Mouse (Mus musculus) limb, embryonic 14.5 days (tissue): ENCODE results near the gene Itgb7. TPM values are rescaled to one million over a fixed set of nuclear protein-coding genes. Genes with fewer than 3 reads are reported as not detected.

Experiments
- ATAC-seq: fragments of 200-750 bp; cut with Nextera tagmentation; 2 replicates; pipeline ENCODE4 v1.8.0; 2017; ENCODE audit warnings: low read depth, moderate number of reproducible peaks, moderate TSS enrichment; ENCODE audit not compliant: low FRiP score
- DNase-seq: peaks from one replicate; pipeline ENCODE4 v3.0.0-alpha.2; 2015; ENCODE audit warnings: low spot score
- H3K27ac ChIP-seq: fragments of 300-500 bp; sonication (generic); replicated peaks from 2 replicates; pipeline ENCODE4 v1.5.1; 2014; ENCODE audit warnings: low read depth, mild to moderate bottlenecking, low read length, moderate library complexity, mixed read lengths
- H3K27me3 ChIP-seq: fragments of 300-500 bp; sonication (generic); 2 replicates; pipeline ENCODE4 v1.6.1; 2014; ENCODE audit warnings: low read length, mixed read lengths; ENCODE audit not compliant: control insufficient read depth, insufficient read depth
- H3K36me3 ChIP-seq: fragments of 300-500 bp; sonication (generic); 2 replicates; pipeline ENCODE4 v1.6.1; 2014; ENCODE audit warnings: mild to moderate bottlenecking, low read length, moderate library complexity, mixed read lengths; ENCODE audit not compliant: control insufficient read depth, insufficient read depth
- H3K4me1 ChIP-seq: fragments of 300-500 bp; sonication (generic); 2 replicates; pipeline ENCODE4 v1.6.1; 2014; ENCODE audit warnings: antibody characterized with exemption, low read length, mixed read lengths; ENCODE audit not compliant: control insufficient read depth, insufficient read depth
- H3K4me2 ChIP-seq: fragments of 300-500 bp; sonication (generic); replicated peaks from 2 replicates; pipeline ENCODE4 v1.6.1; 2014; ENCODE audit warnings: low read depth, mild to moderate bottlenecking, low read length, moderate library complexity; ENCODE audit not compliant: severe bottlenecking
- H3K4me3 ChIP-seq: fragments of 300-500 bp; sonication (generic); replicated peaks from 2 replicates; pipeline ENCODE4 v1.5.1; 2014; ENCODE audit warnings: low read length
- H3K9ac ChIP-seq: fragments of 300-500 bp; sonication (generic); 2 replicates; pipeline ENCODE4 v1.6.1; 2014; ENCODE audit warnings: mild to moderate bottlenecking, low read depth, low read length, moderate library complexity; ENCODE audit not compliant: severe bottlenecking
- H3K9me3 ChIP-seq: fragments of 300-500 bp; sonication (generic); 2 replicates; pipeline ENCODE4 v1.6.1; 2016; ENCODE audit warnings: low read length; ENCODE audit not compliant: control insufficient read depth
- POLR2A ChIP-seq: fragments of 200-500 bp; IDR thresholded peaks from 2 replicates; pipeline ENCODE4 v1.8.0; 2012; ENCODE audit warnings: inconsistent platforms, mild to moderate bottlenecking, moderate library complexity, borderline replicate concordance; ENCODE audit not compliant: insufficient read depth, insufficient read length; ENCODE audit errors: extremely low read depth
- WGBS: fragments of 180-500 bp; shearing (Covaris S2); extraction: QIAGEN DNeasy Blood & Tissue Kit; methylation state at CpG from one replicate; pipeline ENCODE4 v1.1.7; 2014; 5-methylcytosine and 5-hydroxymethylcytosine counted together
- polyA plus RNA-seq, 2 experiments: library from polyadenylated mRNA; depleted of rRNA in 1 of 2; stranded (reverse) in 1 of 2; unstranded in 1 of 2; fragments of >200 nt; fragmentation: Nextera tagmentation in 1 of 2; extraction: Ambion mirVana in 1 of 2; gene quantifications; 2 replicates each; pipeline versions ENCODE4 v1.2.1 to v1.2.3; 2012 to 2014

Itgb7 gene
- polyA plus RNA-seq, 2 experiments = 2.7 to 4.2 TPM

GRCm38 (mm10) chr15:102173581-102173980, 58.2 kb downstream of the Itgb7 start:
- Histone ChIP-seq H3K4me2 (no peak overlapping the region), H3K27ac (no peak overlapping the region), H3K9me3 (no peaks in the 10 kb centered on the region), H3K27me3 (no peaks in the 10 kb centered on the region), H3K9ac (no peak overlapping the region), H3K4me1 (peaks cover 2% of the 10 kb centered on the region), H3K4me3 (no peak overlapping the region), H3K36me3 (peaks cover 30% of the 10 kb centered on the region)
- TF ChIP-seq POLR2A = no peak
- whole genome bisulfite sequencing = 84% methylated on average over 3 of the region's 3 CpGs
- ATAC-seq (no peak), DNase-seq (no peak)

- DNase-seq = no peak
- ATAC-seq = no peak
- 61% methylated on average over 2 of the region's 2 CpGs for WGBS
- no peaks in the 10 kb centered on the region for H3K36me3 ChIP-seq
- H3K4me1 ChIP-seq = peaks cover 30% of the 10 kb centered on the region
- TF ChIP-seq POLR2A = no peak
- H3K27me3 ChIP-seq = no peaks in the 10 kb centered on the region
- no peak overlapping the region for H3K27ac ChIP-seq
- no peak overlapping the region for H3K4me3 ChIP-seq
- H3K9me3 ChIP-seq = no peaks in the 10 kb centered on the region
- no peak overlapping the region for H3K9ac ChIP-seq
- H3K4me2 ChIP-seq = no peak overlapping the region
These were observed 62.7 kb downstream of the Itgb7 start for GRCm38 (mm10) chr15:102169064-102169463.

- DNase-seq (peak; percentile 86), ATAC-seq (peak; percentile 81)
- Histone ChIP-seq H3K4me3 (no peak overlapping the region), H3K4me1 (peaks cover 30% of the 10 kb centered on the region), H3K27me3 (no peaks in the 10 kb centered on the region), H3K4me2 (peak overlapping the region; percentile 9; the same call in 1 of the 2 replicates), H3K9me3 (no peaks in the 10 kb centered on the region), H3K9ac (no peak overlapping the region), H3K36me3 (no peaks in the 10 kb centered on the region), H3K27ac (peak overlapping the region; percentile 77)
- TF ChIP-seq POLR2A = no peak
- WGBS = 23% methylated on average over 6 of the region's 6 CpGs
These were observed 64.1 kb downstream of the Itgb7 start for GRCm38 (mm10) chr15:102167620-102168021.

Other genes with a start within 250 kb of the Itgb7 start
- gene Krt8, start 227.5 kb downstream of the Itgb7 start, polyA plus RNA-seq (2012; rRNA removed) = 3.7 and 7.9 TPM in 2 replicates
- gene Krt8, start 227.5 kb downstream of the Itgb7 start, polyA plus RNA-seq (2014; fragmentation: Nextera tagmentation; extraction: Ambion mirVana) = 13.2 and 19.8 TPM in 2 replicates
- 5.9 and 7.6 TPM in 2 replicates for gene Krt18, start 203.8 kb downstream of the Itgb7 start, polyA plus RNA-seq (2012; rRNA removed)
- 16.4 and 22.3 TPM in 2 replicates for gene Krt18, start 203.8 kb downstream of the Itgb7 start, polyA plus RNA-seq (2014; fragmentation: Nextera tagmentation; extraction: Ambion mirVana)
- gene Eif4b, start 158.2 kb downstream of the Itgb7 start, polyA plus RNA-seq (2012; rRNA removed) = 165 and 199 TPM in 2 replicates
- 133 and 134 TPM in 2 replicates for gene Eif4b, start 158.2 kb downstream of the Itgb7 start, polyA plus RNA-seq (2014; fragmentation: Nextera tagmentation; extraction: Ambion mirVana)
- 114 and 134 TPM in 2 replicates for gene Tns2, start 131.5 kb downstream of the Itgb7 start, polyA plus RNA-seq (2012; rRNA removed)
- 62.5 and 66.3 TPM in 2 replicates for gene Tns2, start 131.5 kb downstream of the Itgb7 start, polyA plus RNA-seq (2014; fragmentation: Nextera tagmentation; extraction: Ambion mirVana)
- gene Spryd3, start 95.7 kb downstream of the Itgb7 start, polyA plus RNA-seq (2012; rRNA removed) = 37.4 and 39.8 TPM in 2 replicates
- 18.7 and 18.9 TPM in 2 replicates for gene Spryd3, start 95.7 kb downstream of the Itgb7 start, polyA plus RNA-seq (2014; fragmentation: Nextera tagmentation; extraction: Ambion mirVana)
- gene Igfbp6, start 87.6 kb downstream of the Itgb7 start, polyA plus RNA-seq (2012; rRNA removed) = 6.2 and 8.1 TPM in 2 replicates
- gene Igfbp6, start 87.6 kb downstream of the Itgb7 start, polyA plus RNA-seq (2014; fragmentation: Nextera tagmentation; extraction: Ambion mirVana) = 11.7 and 11.9 TPM in 2 replicates
- 0.87 and 1.1 TPM in 2 replicates for gene Soat2, start 81.4 kb downstream of the Itgb7 start, polyA plus RNA-seq (2012; rRNA removed)
- gene Soat2, start 81.4 kb downstream of the Itgb7 start, polyA plus RNA-seq (2014; fragmentation: Nextera tagmentation; extraction: Ambion mirVana) = 0.48 and 0.76 TPM in 2 replicates
- 89.4 and 96.0 TPM in 2 replicates for gene Zfp740, start 28.7 kb downstream of the Itgb7 start, polyA plus RNA-seq (2012; rRNA removed)
- 53.8 and 64.0 TPM in 2 replicates for gene Zfp740, start 28.7 kb downstream of the Itgb7 start, polyA plus RNA-seq (2014; fragmentation: Nextera tagmentation; extraction: Ambion mirVana)
- gene Csad, start 27.2 kb downstream of the Itgb7 start, polyA plus RNA-seq (2012; rRNA removed) = 112 and 130 TPM in 2 replicates
- gene Csad, start 27.2 kb downstream of the Itgb7 start, polyA plus RNA-seq (2014; fragmentation: Nextera tagmentation; extraction: Ambion mirVana) = 66.1 and 75.3 TPM in 2 replicates
- gene Rarg, start 25.6 kb upstream of the Itgb7 start, polyA plus RNA-seq (2012; rRNA removed) = 135 and 175 TPM in 2 replicates
- 115 and 140 TPM in 2 replicates for gene Rarg, start 25.6 kb upstream of the Itgb7 start, polyA plus RNA-seq (2014; fragmentation: Nextera tagmentation; extraction: Ambion mirVana)
- gene Gm9918, start 38.6 kb upstream of the Itgb7 start, polyA plus RNA-seq (2012; rRNA removed) = 3.1 and 3.8 TPM in 2 replicates
- 0.93 and 1.0 TPM in 2 replicates for gene Gm9918, start 38.6 kb upstream of the Itgb7 start, polyA plus RNA-seq (2014; fragmentation: Nextera tagmentation; extraction: Ambion mirVana)
- 55.6 and 76.8 TPM in 2 replicates for gene Mfsd5, start 47.5 kb upstream of the Itgb7 start, polyA plus RNA-seq (2012; rRNA removed)
- gene Mfsd5, start 47.5 kb upstream of the Itgb7 start, polyA plus RNA-seq (2014; fragmentation: Nextera tagmentation; extraction: Ambion mirVana) = 77.7 and 82.1 TPM in 2 replicates
- 37.2 and 40.0 TPM in 2 replicates for gene Espl1, start 64.3 kb upstream of the Itgb7 start, polyA plus RNA-seq (2012; rRNA removed)
- gene Espl1, start 64.3 kb upstream of the Itgb7 start, polyA plus RNA-seq (2014; fragmentation: Nextera tagmentation; extraction: Ambion mirVana) = 27.2 and 27.3 TPM in 2 replicates
- gene Pfdn5, start 94.2 kb upstream of the Itgb7 start, polyA plus RNA-seq (2012; rRNA removed) = 177 and 331 TPM in 2 replicates
- 527 and 545 TPM in 2 replicates for gene Pfdn5, start 94.2 kb upstream of the Itgb7 start, polyA plus RNA-seq (2014; fragmentation: Nextera tagmentation; extraction: Ambion mirVana)
- 108 and 117 TPM in 2 replicates for gene Myg1, start 99.8 kb upstream of the Itgb7 start, polyA plus RNA-seq (2012; rRNA removed)
- gene Myg1, start 99.8 kb upstream of the Itgb7 start, polyA plus RNA-seq (2014; fragmentation: Nextera tagmentation; extraction: Ambion mirVana) = 91.1 and 92.1 TPM in 2 replicates
- gene Aaas, start 118.8 kb upstream of the Itgb7 start, polyA plus RNA-seq (2012; rRNA removed) = 65.5 and 86.5 TPM in 2 replicates
- gene Aaas, start 118.8 kb upstream of the Itgb7 start, polyA plus RNA-seq (2014; fragmentation: Nextera tagmentation; extraction: Ambion mirVana) = 54.4 and 59.6 TPM in 2 replicates
- 22.5 and 32.5 TPM in 2 replicates for gene Sp7, start 135.2 kb upstream of the Itgb7 start, polyA plus RNA-seq (2012; rRNA removed)
- gene Sp7, start 135.2 kb upstream of the Itgb7 start, polyA plus RNA-seq (2014; fragmentation: Nextera tagmentation; extraction: Ambion mirVana) = 7.9 and 11.7 TPM in 2 replicates
- gene Sp1, start 174.2 kb upstream of the Itgb7 start, polyA plus RNA-seq (2012; rRNA removed) = 35.7 and 41.1 TPM in 2 replicates
- gene Sp1, start 174.2 kb upstream of the Itgb7 start, polyA plus RNA-seq (2014; fragmentation: Nextera tagmentation; extraction: Ambion mirVana) = 17.2 and 17.7 TPM in 2 replicates
- 0.53 and 0.67 TPM in 2 replicates for gene Amhr2, start 213.4 kb upstream of the Itgb7 start, polyA plus RNA-seq (2012; rRNA removed)
- gene Amhr2, start 213.4 kb upstream of the Itgb7 start, polyA plus RNA-seq (2014; fragmentation: Nextera tagmentation; extraction: Ambion mirVana) = 0.25 and 1.1 TPM in 2 replicates
- 67.8 and 74.6 TPM in 2 replicates for gene Prr13, start 227.1 kb upstream of the Itgb7 start, polyA plus RNA-seq (2012; rRNA removed)
- 76.6 and 81.6 TPM in 2 replicates for gene Prr13, start 227.1 kb upstream of the Itgb7 start, polyA plus RNA-seq (2014; fragmentation: Nextera tagmentation; extraction: Ambion mirVana)
- 814 and 942 TPM in 2 replicates for gene Pcbp2, start 238.6 kb upstream of the Itgb7 start, polyA plus RNA-seq (2012; rRNA removed)
- gene Pcbp2, start 238.6 kb upstream of the Itgb7 start, polyA plus RNA-seq (2014; fragmentation: Nextera tagmentation; extraction: Ambion mirVana) = 324 and 328 TPM in 2 replicates